Mouse (Mus musculus) hindbrain, embryonic 10.5 days (tissue): ENCODE measurements around the gene Sptlc2. TPM values are rescaled to one million over a fixed set of nuclear protein-coding genes. Genes with fewer than 3 reads are reported as not detected.
"Not testable (repeated sequence)": the region's sequence is repeated elsewhere in the genome, so short reads cannot be mapped to it uniquely, and the experiment has no call there.

Source experiments
- DNase-seq: peaks from one replicate; pipeline ENCODE4 v3.0.0-alpha.2; 2017; ENCODE audit warnings: low spot score
- H3K27ac ChIP-seq: fragments of 300-500 bp; sonication (generic); 2 replicates; pipeline ENCODE4 v1.5.1; 2016; ENCODE audit warnings: mild to moderate bottlenecking, moderate library complexity
- H3K27me3 ChIP-seq: fragments of 300-500 bp; sonication (generic); 2 replicates; pipeline ENCODE4 v1.6.1; 2016; ENCODE audit warnings: mild to moderate bottlenecking; ENCODE audit not compliant: poor library complexity, insufficient read depth, severe bottlenecking
- H3K36me3 ChIP-seq: fragments of 300-500 bp; sonication (generic); 2 replicates; pipeline ENCODE4 v1.6.1; 2016; ENCODE audit warnings: mild to moderate bottlenecking, moderate library complexity
- H3K4me1 ChIP-seq: fragments of 300-500 bp; sonication (generic); replicated peaks from 2 replicates; pipeline ENCODE4 v1.6.1; 2016; ENCODE audit warnings: mild to moderate bottlenecking
- H3K4me3 ChIP-seq: fragments of 300-500 bp; sonication (generic); 2 replicates; pipeline ENCODE4 v1.5.1; 2016; ENCODE audit warnings: mild to moderate bottlenecking, moderate library complexity
- H3K9me3 ChIP-seq: fragments of 300-500 bp; sonication (generic); 2 replicates; pipeline ENCODE4 v1.6.1; 2016; ENCODE audit warnings: mild to moderate bottlenecking, moderate library complexity
- WGBS: fragments of 180-500 bp; shearing (Covaris S2); methylation state at CpG from one replicate; pipeline ENCODE4 v1.1.7; 2016; 5-methylcytosine and 5-hydroxymethylcytosine counted together
- polyA plus RNA-seq: library from polyadenylated mRNA; unstranded; fragments of >200 nt; fragmentation: Nextera tagmentation; extraction: Ambion mirVana; gene quantifications from 2 replicates; pipeline ENCODE4 v1.2.1, GENCODE M21; 2016

Gene Sptlc2
- polyA plus RNA-seq, 1 experiment from 2014 or later: 55.8 TPM

- peak overlapping the region; percentile 16 for H3K27ac ChIP-seq
- H3K27me3 ChIP-seq: no peaks in the 10 kb centered on the region
- peaks cover 25% of the 10 kb centered on the region for H3K36me3 ChIP-seq
- DNase-seq: no peak
- H3K4me1 ChIP-seq: peaks cover 20% of the 10 kb centered on the region
- H3K9me3 ChIP-seq: no peaks in the 10 kb centered on the region
- H3K4me3 ChIP-seq: no peak overlapping the region
- WGBS: 41% methylated on average over 14 of the region's 14 CpGs
Measured at GRCm38 (mm10) chr12:87279879-87280278, 108.3 kb downstream of the Sptlc2 start.

- H3K4me3 ChIP-seq: no peak overlapping the region
- no peaks in the 10 kb centered on the region for H3K27me3 ChIP-seq
- no peak overlapping the region for H3K27ac ChIP-seq
- peaks cover 20% of the 10 kb centered on the region for H3K4me1 ChIP-seq
- WGBS: 50% methylated on average over 3 of the region's 3 CpGs
- DNase-seq: no peak
- H3K9me3 ChIP-seq: no peaks in the 10 kb centered on the region
- peaks cover 30% of the 10 kb centered on the region for H3K36me3 ChIP-seq
Measured at GRCm38 (mm10) chr12:87279350-87279749, 108.8 kb downstream of the Sptlc2 start.

- Histone ChIP-seq H3K36me3 (peaks cover 41% of the 10 kb centered on the region), H3K9me3 (no peaks in the 10 kb centered on the region), H3K27ac (no peak overlapping the region), H3K4me3 (no peak overlapping the region), H3K27me3 (no peaks in the 10 kb centered on the region), H3K4me1 (peaks cover 20% of the 10 kb centered on the region)
- peak; percentile 42 for DNase-seq
- WGBS: 28% methylated on average over 6 of the region's 6 CpGs
Measured at GRCm38 (mm10) chr12:87278118-87278730, 109.9 kb downstream of the Sptlc2 start.

GRCm38 (mm10) chr12:87277251-87277650, 110.9 kb downstream of the Sptlc2 start:
- Histone ChIP-seq H3K4me1 (peaks cover 20% of the 10 kb centered on the region), H3K36me3 (peaks cover 51% of the 10 kb centered on the region)
- H3K27ac ChIP-seq, H3K9me3 ChIP-seq, DNase-seq, H3K4me3 ChIP-seq, H3K27me3 ChIP-seq: not testable (repeated sequence)
- WGBS: 90% methylated on average over 4 of the region's 4 CpGs

- DNase-seq: no peak
- WGBS: 90% methylated on average over 9 of the region's 9 CpGs
- Histone ChIP-seq H3K27me3 (no peaks in the 10 kb centered on the region), H3K4me1 (peaks cover 20% of the 10 kb centered on the region), H3K27ac (no peak overlapping the region), H3K4me3 (no peak overlapping the region), H3K36me3 (peaks cover 72% of the 10 kb centered on the region), H3K9me3 (no peaks in the 10 kb centered on the region)
Measured at GRCm38 (mm10) chr12:87274853-87275831, 113.0 kb downstream of the Sptlc2 start.

- Histone ChIP-seq H3K27me3 (no peaks in the 10 kb centered on the region), H3K4me3 (peak overlapping the region; percentile 81), H3K27ac (peak overlapping the region; percentile 97), H3K36me3 (peaks cover 63% of the 10 kb centered on the region), H3K4me1 (peaks cover 29% of the 10 kb centered on the region), H3K9me3 (no peaks in the 10 kb centered on the region)
- peak; percentile 40 for DNase-seq
- WGBS: 33% methylated on average over 4 of the region's 4 CpGs
Measured at GRCm38 (mm10) chr12:87267682-87268081, 120.5 kb downstream of the Sptlc2 start.

GRCm38 (mm10) chr12:87266827-87267603, 121.1 kb downstream of the Sptlc2 start:
- Histone ChIP-seq H3K4me1 (peaks cover 29% of the 10 kb centered on the region), H3K9me3 (no peaks in the 10 kb centered on the region), H3K27ac (peak overlapping the region; percentile 97), H3K36me3 (peaks cover 63% of the 10 kb centered on the region), H3K4me3 (peak overlapping the region; percentile 81), H3K27me3 (no peaks in the 10 kb centered on the region)
- WGBS: under 1% methylated on average over 31 of the region's 31 CpGs
- DNase-seq: no peak

GRCm38 (mm10) chr12:87266108-87266826, 121.9 kb downstream of the Sptlc2 start, which contains the start of the genes Vipas39 and Ahsa1:
Gene Vipas39 (minus strand): TSS chr12:87266256.
Gene Ahsa1 (plus strand): TSS chr12:87266479.
- Histone ChIP-seq H3K4me3 (peak within 1 kb of the TSS; percentile 81), H3K36me3 (peaks cover 63% of the 10 kb centered on the region), H3K27ac (peak within 1 kb of the TSS; percentile 97), H3K4me1 (peaks cover 29% of the 10 kb centered on the region), H3K27me3 (no peaks in the 10 kb centered on the region), H3K9me3 (no peaks in the 10 kb centered on the region)
- peak; percentile 90 for DNase-seq
- under 1% methylated on average over 31 of the region's 31 CpGs for WGBS

- WGBS: 29% methylated on average over 11 of the region's 11 CpGs
- Histone ChIP-seq H3K4me1 (peaks cover 29% of the 10 kb centered on the region), H3K27ac (peak overlapping the region; percentile 97), H3K9me3 (no peaks in the 10 kb centered on the region), H3K36me3 (peaks cover 63% of the 10 kb centered on the region), H3K27me3 (no peaks in the 10 kb centered on the region), H3K4me3 (peak overlapping the region; percentile 81)
- DNase-seq: no peak
Measured at GRCm38 (mm10) chr12:87265444-87265843, 122.7 kb downstream of the Sptlc2 start.

GRCm38 (mm10) chr12:87260562-87260961, 127.6 kb downstream of the Sptlc2 start:
- Histone ChIP-seq H3K4me1 (peaks cover 10% of the 10 kb centered on the region), H3K36me3 (peaks cover 85% of the 10 kb centered on the region), H3K27ac (no peak overlapping the region), H3K27me3 (no peaks in the 10 kb centered on the region), H3K4me3 (no peak overlapping the region), H3K9me3 (no peaks in the 10 kb centered on the region)
- no peak for DNase-seq
- 97% methylated on average over 8 of the region's 8 CpGs for WGBS

GRCm38 (mm10) chr12:87256629-87257028, 131.5 kb downstream of the Sptlc2 start:
- WGBS: 92% methylated on average over 5 of the region's 5 CpGs
- Histone ChIP-seq H3K9me3 (no peaks in the 10 kb centered on the region), H3K36me3 (peaks cover 97% of the 10 kb centered on the region), H3K4me3 (no peak overlapping the region), H3K4me1 (no peaks in the 10 kb centered on the region), H3K27ac (no peak overlapping the region), H3K27me3 (no peaks in the 10 kb centered on the region)
- DNase-seq: no peak
